Comparison of ENCODE assay signal across 9 mouse cellular contexts in genomic region chr4:48051086-48051673, GRCm38 (mm10). TPM values are rescaled to one million over a fixed set of nuclear protein-coding genes. Genes with fewer than 3 reads are reported as not detected.
DNase-seq lines count a peak whose midpoint lies in the region; ATAC-seq and TF ChIP-seq lines count a peak whose summit lies in the region.
"Had no signal": no experiment of that assay in that cellular context is flagged by ENCODE, and none has a peak within 500 bp of the region (broad histone marks: within the 10 kb centered on the region; RNA-seq: fewer than 3 reads in every experiment).

No protein-coding gene starts in this region.

- no peak for ATAC-seq in CD4-positive, CD25-positive, alpha-beta regulatory T cell, adult 4 months
- no peak; the same call in 1 of the 2 replicates for ATAC-seq in lung, embryonic 16.5 days (ENCODE audit: low read depth)
- ATAC-seq in limb, embryonic 12.5 days (ENCODE audit: insufficient number of reproducible peaks, insufficient read depth, low FRiP score, low TSS enrichment, low read depth), result no peak

- peak overlapping the region; percentile 66 for H3K4me2 ChIP-seq in lung, embryonic 16.5 days (ENCODE audit: low read depth, low read length)
- peak overlapping the region; percentile 76 for H3K4me2 ChIP-seq in limb, embryonic 12.5 days

- H3K36me3 ChIP-seq in lung, embryonic 16.5 days (ENCODE audit: control insufficient read depth, insufficient read depth, low read length), result no peaks in the 10 kb centered on the region
- no peaks in the 10 kb centered on the region for H3K36me3 ChIP-seq in limb, embryonic 12.5 days
- H3K36me3 ChIP-seq in small intestine, adult 2 months (ENCODE audit: control insufficient read depth, insufficient read depth, low read length), result no peaks in the 10 kb centered on the region

- TF ChIP-seq CTCF in small intestine, adult 2 months (IDR thresholded peaks at IDR 0.05; ENCODE audit: extremely low read depth, insufficient read length, insufficient replicate concordance, low read depth, low read length), result no peak

- peak overlapping the region; percentile 42 for H3K4me3 ChIP-seq in lung, embryonic 16.5 days (ENCODE audit: low read length)
- peak overlapping the region; percentile 41 for H3K4me3 ChIP-seq in limb, embryonic 12.5 days (replicated peaks)
- peak overlapping the region; percentile 20; the same call in 1 of the 2 replicates for H3K4me3 ChIP-seq in small intestine, adult 2 months (ENCODE audit: low read depth, low read length)

- no peak overlapping the region for H3K27ac ChIP-seq in lung, embryonic 16.5 days (ENCODE audit: low read length)
- H3K27ac ChIP-seq in limb, embryonic 12.5 days, result no peak overlapping the region
- no peak overlapping the region for H3K27ac ChIP-seq in small intestine, adult 2 months (ENCODE audit: insufficient read depth, low read depth, low read length)

- H3K9me3 ChIP-seq in lung, embryonic 16.5 days (ENCODE audit: control insufficient read depth, low read length), result no peaks in the 10 kb centered on the region
- H3K9me3 ChIP-seq in limb, embryonic 12.5 days, result no peaks in the 10 kb centered on the region

- H3K9ac ChIP-seq in lung, embryonic 16.5 days (ENCODE audit: low read length), result no peak overlapping the region
- H3K9ac ChIP-seq in limb, embryonic 12.5 days (replicated peaks), result peak overlapping the region; percentile 54; the same call in 1 of the 2 replicates

- peak; percentile 21 for DNase-seq in CD4-positive, CD25-positive, alpha-beta regulatory T cell, adult 2 months (ENCODE audit: low read depth, low spot score)
- DNase-seq in lung, postnatal 4 days, result no peak
- DNase-seq in cerebellum, adult 11-12 months, result no peak
- DNase-seq in layer of hippocampus, postnatal 10 days (ENCODE audit: low spot score in 2 of 2), result no peak
- DNase-seq: kidney, adult 8-10 months had no signal

- H3K27me3 ChIP-seq in lung, embryonic 16.5 days (ENCODE audit: control insufficient read depth, insufficient read depth, low read depth, low read length), result peaks cover 81% of the 10 kb centered on the region
- H3K27me3 ChIP-seq in limb, embryonic 12.5 days, result peaks cover 86% of the 10 kb centered on the region
- H3K27me3 ChIP-seq in small intestine, adult 2 months (ENCODE audit: control insufficient read depth, insufficient read depth, low read length), result peaks cover 47% of the 10 kb centered on the region

- TF ChIP-seq POLR2A in small intestine, adult 2 months (IDR thresholded peaks at IDR 0.05; ENCODE audit: low read depth, low read length), result no peak

- WGBS in lung, embryonic 16.5 days, result 17% methylated on average over 19 of the region's 19 CpGs
- WGBS in limb, embryonic 12.5 days, result 7% methylated on average over 19 of the region's 19 CpGs
- WGBS in small intestine, adult 2 months, result 33% methylated on average over 19 of the region's 19 CpGs

- peaks cover 30% of the 10 kb centered on the region for H3K4me1 ChIP-seq in lung, embryonic 16.5 days (replicated peaks; ENCODE audit: control insufficient read depth, insufficient read depth, low read length)
- peaks cover 35% of the 10 kb centered on the region for H3K4me1 ChIP-seq in limb, embryonic 12.5 days (replicated peaks)
- H3K4me1 ChIP-seq in small intestine, adult 2 months (ENCODE audit: control insufficient read depth, insufficient read depth, insufficient read length, low read length), result peaks cover 8% of the 10 kb centered on the region

RNA-seq across cellular contexts. Expression of gene Nr4a3, which starts 6.2 kb away (rescaled TPM):
- polyA plus RNA-seq in CD4-positive, CD25-positive, alpha-beta regulatory T cell, adult 4 months (2017; shearing (Covaris generic)), result 1 to 10 TPM; 2.2 to 2.3 TPM
- 0.08 and 0.11 TPM in 2 replicates for polyA plus RNA-seq in lung, embryonic 16.5 days (2015; fragmentation: Nextera tagmentation; extraction: Ambion mirVana)
- 0.11 and 0.28 TPM in 2 replicates for polyA plus RNA-seq in limb, embryonic 12.5 days (2016; fragmentation: Nextera tagmentation; extraction: Ambion mirVana)
- polyA plus RNA-seq in small intestine, adult 2 months (2012; rRNA removed), result 2.2 and 3.9 TPM in 2 replicates
- total RNA-seq in layer of hippocampus, postnatal 10 days (2021), result 100 to 1,000 TPM; 106 to 107 TPM
